Mouse (Mus musculus): ENCODE measurements at regions not wholly inside any gene's neighbourhood (a gene's known extent, or its start where the extent isn't known, plus 50 kb on each side); places are given as distances from the start of the nearest gene placed in this dataset.

GRCm38 (mm10) chr14:31936581-31936980, 92.2 kb upstream of the Galnt15 start:
- H3K4me1 ChIP-seq (ENCODE audit: control insufficient read depth) = peaks cover 6% of the 10 kb centered on the region
- H3K27me3 ChIP-seq (ENCODE audit: control insufficient read depth) = peaks cover 21% of the 10 kb centered on the region
- no peak overlapping the region for H3K4me3 ChIP-seq (replicated peaks)
- H3K9me3 ChIP-seq (ENCODE audit: control insufficient read depth, low read length) = no peaks in the 10 kb centered on the region
- no peaks in the 10 kb centered on the region for H3K36me3 ChIP-seq (ENCODE audit: control insufficient read depth)
- TF ChIP-seq GATA1 (IDR thresholded peaks at IDR 0.05; ENCODE audit: low read length) (no peak), TAL1 (IDR thresholded peaks at IDR 0.05; ENCODE audit: low read length) (no peak)

DNA sequence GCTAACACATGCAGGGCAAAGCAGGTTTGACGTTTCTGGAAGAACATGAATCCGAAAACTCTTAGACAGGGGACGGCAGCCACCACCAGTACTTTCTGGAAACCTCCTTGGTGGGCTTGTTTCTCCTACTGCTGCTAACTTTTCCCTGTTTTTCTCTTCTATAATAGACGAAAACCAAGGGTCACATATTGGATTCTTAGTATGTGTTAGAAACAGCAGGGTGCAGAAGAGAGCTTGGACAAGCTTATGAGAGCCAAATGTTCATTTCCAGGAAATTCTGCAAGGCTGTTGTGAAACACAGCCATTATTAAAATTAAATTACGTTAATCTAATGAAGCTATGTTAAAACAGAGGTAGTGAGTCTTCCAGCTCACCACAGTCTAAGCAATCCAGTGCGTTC, 87.9 kb upstream of the Galnt15 start:
- TF ChIP-seq GATA1 (IDR thresholded peaks at IDR 0.05; ENCODE audit: low read length) (no peak), TAL1 (IDR thresholded peaks at IDR 0.05; ENCODE audit: low read length) (no peak)
- H3K36me3 ChIP-seq (ENCODE audit: control insufficient read depth) = no peaks in the 10 kb centered on the region
- no peaks in the 10 kb centered on the region for H3K9me3 ChIP-seq (ENCODE audit: control insufficient read depth, low read length)
- H3K4me1 ChIP-seq (ENCODE audit: control insufficient read depth) = 0 out of 2 replicates have a peak, but pooled peaks cover 2% of the 10 kb centered on the region
- no peak overlapping the region for H3K4me3 ChIP-seq (replicated peaks)
- H3K27me3 ChIP-seq (ENCODE audit: control insufficient read depth) = no peaks in the 10 kb centered on the region

DNA sequence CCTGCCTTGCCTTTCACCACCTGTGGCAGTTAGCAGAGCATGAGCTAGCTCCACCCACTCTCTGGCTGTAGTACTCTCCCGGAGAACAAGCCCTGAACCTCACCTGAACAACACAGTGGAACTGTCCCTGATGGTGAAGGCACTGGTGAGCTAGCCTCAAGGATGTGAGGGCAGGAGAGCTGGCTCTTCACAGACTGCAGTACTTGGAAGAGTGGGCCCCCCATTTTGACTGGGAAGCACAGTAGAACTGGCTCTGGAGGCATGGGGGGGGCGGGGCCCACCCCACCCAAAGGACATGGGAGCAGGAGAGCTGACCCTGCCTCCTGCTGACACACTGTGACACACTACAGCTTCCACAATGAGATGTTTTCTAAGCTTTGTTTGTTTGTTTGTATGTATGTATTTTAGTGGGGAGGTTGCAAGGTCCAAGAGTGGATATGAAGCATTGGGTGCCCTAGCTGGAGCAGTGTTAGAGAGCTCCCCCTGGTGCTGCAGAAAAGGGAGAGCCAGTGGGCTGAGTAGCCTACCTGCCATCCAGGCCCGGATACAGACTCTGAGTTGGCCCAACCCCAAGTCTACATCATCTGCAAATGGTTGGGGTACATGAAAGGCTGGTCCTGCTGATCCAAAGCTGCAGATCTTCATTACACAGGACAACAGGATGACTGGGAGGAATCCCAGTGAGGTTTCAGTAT, 86.4 kb upstream of the Galnt15 start:
- TF ChIP-seq GATA1 (IDR thresholded peaks at IDR 0.05; ENCODE audit: low read length) (no peak), TAL1 (IDR thresholded peaks at IDR 0.05; ENCODE audit: low read length) (no peak)
- Histone ChIP-seq H3K36me3 (ENCODE audit: control insufficient read depth) (no peaks in the 10 kb centered on the region), H3K4me3 (replicated peaks) (no peak overlapping the region), H3K4me1 (ENCODE audit: control insufficient read depth) (0 out of 2 replicates have a peak, but pooled peaks cover 2% of the 10 kb centered on the region), H3K27me3 (ENCODE audit: control insufficient read depth) (no peaks in the 10 kb centered on the region), H3K9me3 (ENCODE audit: control insufficient read depth, low read length) (no peaks in the 10 kb centered on the region)

DNA sequence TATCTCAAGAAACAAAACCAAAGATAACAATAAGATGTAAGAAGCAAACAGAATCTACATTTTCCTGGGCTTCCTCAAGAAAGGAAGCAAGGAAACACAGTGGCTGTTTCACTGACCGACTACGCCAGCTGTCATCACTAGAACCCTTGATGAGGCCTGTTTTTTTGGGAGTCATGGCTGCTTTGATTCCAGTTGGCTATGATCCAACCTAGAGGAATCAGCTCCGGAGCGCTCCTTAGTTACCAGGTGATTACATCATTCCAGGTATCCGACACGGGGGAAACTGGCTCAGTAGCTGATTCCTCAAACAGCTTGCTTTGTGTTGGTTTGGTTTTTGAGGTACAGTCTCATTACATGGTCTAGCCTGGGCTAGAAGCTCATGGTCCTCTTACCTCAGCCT, 84.1 kb upstream of the Galnt15 start:
- Histone ChIP-seq H3K27me3 (ENCODE audit: control insufficient read depth) (no peaks in the 10 kb centered on the region), H3K4me3 (replicated peaks) (no peak overlapping the region), H3K36me3 (ENCODE audit: control insufficient read depth) (no peaks in the 10 kb centered on the region), H3K9me3 (ENCODE audit: control insufficient read depth, low read length) (no peaks in the 10 kb centered on the region), H3K4me1 (ENCODE audit: control insufficient read depth) (0 out of 2 replicates have a peak, but pooled peaks cover 2% of the 10 kb centered on the region)
- no peak for TF ChIP-seq TAL1 (IDR thresholded peaks at IDR 0.05; ENCODE audit: low read length)
- no peak for TF ChIP-seq GATA1 (IDR thresholded peaks at IDR 0.05; ENCODE audit: low read length)

DNA sequence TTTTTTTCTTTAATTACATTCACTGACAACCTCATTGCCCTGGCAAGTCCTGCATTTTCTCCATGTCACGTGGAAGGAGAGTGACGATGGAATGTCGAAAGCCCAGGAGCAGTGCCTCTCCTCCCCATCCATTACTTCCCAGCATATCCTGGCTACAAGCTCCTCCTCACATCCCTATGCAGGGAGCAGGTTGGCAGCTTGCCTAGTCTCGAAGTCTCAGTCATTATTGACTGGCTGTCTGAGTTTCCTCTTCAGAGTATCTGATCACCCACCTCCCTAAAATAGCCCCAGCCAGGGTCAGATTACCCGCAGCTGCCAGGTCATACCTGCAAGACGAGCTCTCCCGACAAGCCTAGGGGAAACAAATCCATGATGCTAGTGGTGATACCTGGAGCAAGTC, 83.7 kb upstream of the Galnt15 start:
- Histone ChIP-seq H3K4me3 (replicated peaks) (no peak overlapping the region), H3K4me1 (ENCODE audit: control insufficient read depth) (0 out of 2 replicates have a peak, but pooled peaks cover 2% of the 10 kb centered on the region), H3K9me3 (ENCODE audit: control insufficient read depth, low read length) (no peaks in the 10 kb centered on the region), H3K27me3 (ENCODE audit: control insufficient read depth) (no peaks in the 10 kb centered on the region), H3K36me3 (ENCODE audit: control insufficient read depth) (no peaks in the 10 kb centered on the region)
- TF ChIP-seq TAL1 (IDR thresholded peaks at IDR 0.05; ENCODE audit: low read length) (no peak), GATA1 (IDR thresholded peaks at IDR 0.05; ENCODE audit: low read length) (no peak)

GRCm38 (mm10) chr14:31946032-31946431, 82.8 kb upstream of the Galnt15 start:
- H3K36me3 ChIP-seq (ENCODE audit: control insufficient read depth) = no peaks in the 10 kb centered on the region
- H3K27me3 ChIP-seq (ENCODE audit: control insufficient read depth) = no peaks in the 10 kb centered on the region
- H3K4me3 ChIP-seq (replicated peaks) = no peak overlapping the region
- TF ChIP-seq GATA1 (IDR thresholded peaks at IDR 0.05; ENCODE audit: low read length) = no peak
- TF ChIP-seq TAL1 (IDR thresholded peaks at IDR 0.05; ENCODE audit: low read length) = no peak
- H3K4me1 ChIP-seq (ENCODE audit: control insufficient read depth) = 0 out of 2 replicates have a peak, but pooled peaks cover 2% of the 10 kb centered on the region
- H3K9me3 ChIP-seq (ENCODE audit: control insufficient read depth, low read length) = no peaks in the 10 kb centered on the region

- H3K4me3 ChIP-seq (replicated peaks) = no peak overlapping the region
- no peaks in the 10 kb centered on the region for H3K36me3 ChIP-seq (ENCODE audit: control insufficient read depth)
- H3K27me3 ChIP-seq (ENCODE audit: control insufficient read depth) = no peaks in the 10 kb centered on the region
- no peaks in the 10 kb centered on the region for H3K9me3 ChIP-seq (ENCODE audit: control insufficient read depth, low read length)
- 0 out of 2 replicates have a peak, but pooled peaks cover 1% of the 10 kb centered on the region for H3K4me1 ChIP-seq (ENCODE audit: control insufficient read depth)
- no peak for TF ChIP-seq TAL1 (IDR thresholded peaks at IDR 0.05; ENCODE audit: low read length)
- no peak for TF ChIP-seq GATA1 (IDR thresholded peaks at IDR 0.05; ENCODE audit: low read length)
Observed at GRCm38 (mm10) chr14:31947246-31947645, 81.5 kb upstream of the Galnt15 start.

- H3K36me3 ChIP-seq (ENCODE audit: control insufficient read depth) = no peaks in the 10 kb centered on the region
- no peaks in the 10 kb centered on the region; the same call in 1 of the 2 replicates for H3K27me3 ChIP-seq (ENCODE audit: control insufficient read depth)
- H3K4me3 ChIP-seq (replicated peaks) = no peak overlapping the region
- no peaks in the 10 kb centered on the region for H3K9me3 ChIP-seq (ENCODE audit: control insufficient read depth, low read length)
- TF ChIP-seq GATA1 (IDR thresholded peaks at IDR 0.05; ENCODE audit: low read length) (no peak), TAL1 (IDR thresholded peaks at IDR 0.05; ENCODE audit: low read length) (no peak)
- no peaks in the 10 kb centered on the region for H3K4me1 ChIP-seq (ENCODE audit: control insufficient read depth)
Observed at GRCm38 (mm10) chr14:31951894-31952293, 76.9 kb upstream of the Galnt15 start.

DNA sequence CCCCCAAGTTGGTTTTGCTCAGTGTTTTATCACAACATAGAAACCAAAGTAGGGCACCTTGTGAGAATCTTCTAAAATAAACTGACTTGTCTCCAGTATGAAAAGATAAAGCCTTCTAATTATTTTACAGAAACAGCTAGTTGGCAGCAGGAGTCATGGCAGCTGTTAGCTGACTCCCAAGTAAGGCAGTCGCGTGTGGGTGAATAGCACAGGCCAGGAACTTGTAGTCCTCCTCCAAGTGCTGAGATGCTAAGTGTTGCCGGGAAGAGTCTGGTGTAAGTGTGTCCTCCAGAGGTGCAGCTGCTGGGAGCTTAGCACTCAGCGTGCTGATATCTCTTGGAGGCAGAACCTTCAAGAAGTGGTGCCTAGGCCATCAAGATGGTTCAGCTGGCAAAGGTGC, 75.0 kb upstream of the Galnt15 start:
- no peaks in the 10 kb centered on the region for H3K36me3 ChIP-seq (ENCODE audit: control insufficient read depth)
- H3K9me3 ChIP-seq (ENCODE audit: control insufficient read depth, low read length) = no peaks in the 10 kb centered on the region
- no peaks in the 10 kb centered on the region for H3K4me1 ChIP-seq (ENCODE audit: control insufficient read depth)
- H3K27me3 ChIP-seq (ENCODE audit: control insufficient read depth) = peaks cover 3% of the 10 kb centered on the region
- no peak for TF ChIP-seq TAL1 (IDR thresholded peaks at IDR 0.05; ENCODE audit: low read length)
- TF ChIP-seq GATA1 (IDR thresholded peaks at IDR 0.05; ENCODE audit: low read length) = no peak
- no peak overlapping the region for H3K4me3 ChIP-seq (replicated peaks)

All from erythroblast, embryonic 14.5 days (primary cell).